ENCODE assay signal across 15 mouse cellular contexts in genomic region chr2:164806614-164807013, GRCm38 (mm10). TPM values are rescaled to one million over a fixed set of nuclear protein-coding genes. Genes with fewer than 3 reads are reported as not detected.
A peak's percentile ranks its signal among the peaks of the same experiment; 100 is the strongest.
DNase-seq lines count a peak whose midpoint lies in the region; ATAC-seq and TF ChIP-seq lines count a peak whose summit lies in the region.
"Had no signal": no experiment of that assay in that cellular context is flagged by ENCODE, and none has a peak within 500 bp of the region (broad histone marks: within the 10 kb centered on the region; RNA-seq: fewer than 3 reads in every experiment).

No protein-coding gene starts in this region.

- no peak for TF ChIP-seq CTCF in E14TG2a.4 (conservative IDR thresholded peaks at IDR 0.05; ENCODE audit: low read length)

- ATAC-seq in heart, embryonic 13.5 days (ENCODE audit: extremely low read depth, insufficient number of reproducible peaks, low FRiP score, low TSS enrichment) = no peak
- no peak for ATAC-seq in hindbrain, embryonic 15.5 days (ENCODE audit: low FRiP score, low read depth)
- no peak for ATAC-seq in midbrain, embryonic 16.5 days

- H3K9me3 ChIP-seq in heart, embryonic 13.5 days = no peaks in the 10 kb centered on the region
- no peaks in the 10 kb centered on the region for H3K9me3 ChIP-seq in E14TG2a.4 (ENCODE audit: low read length)
- H3K9me3 ChIP-seq in hindbrain, embryonic 15.5 days = no peaks in the 10 kb centered on the region
- no peaks in the 10 kb centered on the region for H3K9me3 ChIP-seq in midbrain, embryonic 16.5 days (replicated peaks; ENCODE audit: control insufficient read depth, low read length, poor library complexity, severe bottlenecking)

- H3K4me3 ChIP-seq in heart, embryonic 13.5 days = no peak overlapping the region
- peak overlapping the region; percentile 93; the same call in 1 of the 2 replicates for H3K4me3 ChIP-seq in E14TG2a.4 (replicated peaks; ENCODE audit: low read length)
- 0 out of 2 replicates have a peak overlapping the region, but pooled peaks have one; percentile 78 for H3K4me3 ChIP-seq in hindbrain, embryonic 15.5 days
- no peak overlapping the region for H3K4me3 ChIP-seq in midbrain, embryonic 16.5 days (ENCODE audit: low read depth, low read length)
- H3K4me3 ChIP-seq: left cerebral cortex, adult 2 months had no signal

- H3K27me3 ChIP-seq in heart, embryonic 13.5 days (replicated peaks) = no peaks in the 10 kb centered on the region
- no peaks in the 10 kb centered on the region for H3K27me3 ChIP-seq in E14TG2a.4 (ENCODE audit: insufficient read depth, low read length)
- H3K27me3 ChIP-seq in hindbrain, embryonic 15.5 days = no peaks in the 10 kb centered on the region
- H3K27me3 ChIP-seq in midbrain, embryonic 16.5 days (ENCODE audit: control insufficient read depth, insufficient read depth, low read depth, low read length) = no peaks in the 10 kb centered on the region

- H3K4me1 ChIP-seq in heart, embryonic 13.5 days = peaks cover 33% of the 10 kb centered on the region
- peaks cover 45% of the 10 kb centered on the region for H3K4me1 ChIP-seq in E14TG2a.4 (replicated peaks; ENCODE audit: low read depth, low read length)
- H3K4me1 ChIP-seq in hindbrain, embryonic 15.5 days (replicated peaks) = peaks cover 38% of the 10 kb centered on the region
- peaks cover 30% of the 10 kb centered on the region for H3K4me1 ChIP-seq in midbrain, embryonic 16.5 days (ENCODE audit: control insufficient read depth, insufficient read depth, low read length)

- DNase-seq in heart, adult 9 months (ENCODE audit: low spot score in 2 of 2) = no peak
- no peak for DNase-seq in gastrocnemius, postnatal 4 days (ENCODE audit: low spot score in 2 of 2)
- no peak for DNase-seq in B cell, adult 2 months
- DNase-seq: heart, adult 18-20 months; right cerebral cortex, postnatal 4 days; thymus, adult 18-20 months had no signal

- H3K4me2 ChIP-seq in heart, embryonic 13.5 days = peak overlapping the region; percentile 85; the same call in 1 of the 2 replicates
- H3K4me2 ChIP-seq in hindbrain, embryonic 15.5 days = peak overlapping the region; percentile 73; the same call in 1 of the 2 replicates
- H3K4me2 ChIP-seq in midbrain, embryonic 16.5 days (ENCODE audit: low read length) = peak overlapping the region; percentile 68

- H3K9ac ChIP-seq in heart, embryonic 13.5 days = no peak overlapping the region
- no peak overlapping the region for H3K9ac ChIP-seq in hindbrain, embryonic 15.5 days
- H3K9ac ChIP-seq in midbrain, embryonic 16.5 days (ENCODE audit: low read depth, low read length) = no peak overlapping the region

- 73% methylated on average over 7 of the region's 7 CpGs for WGBS in heart, embryonic 13.5 days
- 89% methylated on average over 7 of the region's 7 CpGs for WGBS in hindbrain, embryonic 15.5 days
- WGBS in midbrain, embryonic 16.5 days = 89% methylated on average over 7 of the region's 7 CpGs

- no peak overlapping the region for H3K27ac ChIP-seq in heart, embryonic 13.5 days (replicated peaks)
- H3K27ac ChIP-seq in hindbrain, embryonic 15.5 days (replicated peaks) = no peak overlapping the region
- H3K27ac ChIP-seq in midbrain, embryonic 16.5 days (ENCODE audit: low read length) = no peak overlapping the region
- H3K27ac ChIP-seq: left cerebral cortex, adult 2 months had no signal

- peaks cover 23% of the 10 kb centered on the region for H3K36me3 ChIP-seq in heart, embryonic 13.5 days
- H3K36me3 ChIP-seq in E14TG2a.4 (ENCODE audit: insufficient read depth, low read length) = peaks cover 54% of the 10 kb centered on the region
- peaks cover 9% of the 10 kb centered on the region; the same call in 1 of the 2 replicates for H3K36me3 ChIP-seq in hindbrain, embryonic 15.5 days
- H3K36me3 ChIP-seq in midbrain, embryonic 16.5 days (ENCODE audit: control insufficient read depth, insufficient read depth, low read length) = peaks cover 6% of the 10 kb centered on the region; the same call in 1 of the 2 replicates

RNA-seq across cellular contexts. Expression of gene Zswim3, which starts 1.7 kb away (rescaled TPM):
- 5.0 and 5.4 TPM in 2 replicates for polyA plus RNA-seq in heart, embryonic 13.5 days (2015; fragmentation: Nextera tagmentation; extraction: Ambion mirVana)
- 16.8 TPM in 2 replicates for polyA plus RNA-seq in hindbrain, embryonic 15.5 days (2015; fragmentation: Nextera tagmentation; extraction: Ambion mirVana)
- polyA plus RNA-seq in midbrain, embryonic 16.5 days (2015; fragmentation: Nextera tagmentation; extraction: Ambion mirVana) = 17.0 and 17.4 TPM in 2 replicates
- total RNA-seq in gastrocnemius, postnatal 4 days (2021) = 1 to 10 TPM; 1.5 to 1.6 TPM

RNA-seq across cellular contexts. Expression of gene Acot8, which starts 1.9 kb away (rescaled TPM):
- 12.0 and 18.0 TPM in 2 replicates for polyA plus RNA-seq in heart, embryonic 13.5 days (2015; fragmentation: Nextera tagmentation; extraction: Ambion mirVana)
- 21.4 and 21.5 TPM in 2 replicates for polyA plus RNA-seq in hindbrain, embryonic 15.5 days (2015; fragmentation: Nextera tagmentation; extraction: Ambion mirVana)
- polyA plus RNA-seq in midbrain, embryonic 16.5 days (2015; fragmentation: Nextera tagmentation; extraction: Ambion mirVana) = 17.8 and 19.6 TPM in 2 replicates
- 10 to 100 TPM; 12.8 to 14.0 TPM for total RNA-seq in gastrocnemius, postnatal 4 days (2021)

RNA-seq across cellular contexts. Expression of gene Zswim1, which starts 15.9 kb away (rescaled TPM):
- polyA plus RNA-seq in heart, embryonic 13.5 days (2015; fragmentation: Nextera tagmentation; extraction: Ambion mirVana) = 8.7 and 9.0 TPM in 2 replicates
- polyA plus RNA-seq in hindbrain, embryonic 15.5 days (2015; fragmentation: Nextera tagmentation; extraction: Ambion mirVana) = 24.9 and 29.2 TPM in 2 replicates
- 29.5 and 29.9 TPM in 2 replicates for polyA plus RNA-seq in midbrain, embryonic 16.5 days (2015; fragmentation: Nextera tagmentation; extraction: Ambion mirVana)
- total RNA-seq in gastrocnemius, postnatal 4 days (2021) = 1 to 10 TPM; 4.7 to 5.9 TPM

RNA-seq across cellular contexts. Expression of gene Snx21, which starts 21.0 kb away (rescaled TPM):
- 26.7 and 31.8 TPM in 2 replicates for polyA plus RNA-seq in heart, embryonic 13.5 days (2015; fragmentation: Nextera tagmentation; extraction: Ambion mirVana)
- polyA plus RNA-seq in hindbrain, embryonic 15.5 days (2015; fragmentation: Nextera tagmentation; extraction: Ambion mirVana) = 39.6 and 44.8 TPM in 2 replicates
- polyA plus RNA-seq in midbrain, embryonic 16.5 days (2015; fragmentation: Nextera tagmentation; extraction: Ambion mirVana) = 35.3 and 41.4 TPM in 2 replicates
- 10 to 100 TPM; 23.4 to 24.6 TPM for total RNA-seq in gastrocnemius, postnatal 4 days (2021)

RNA-seq across cellular contexts. Expression of gene Spata25, which starts 21.7 kb away (rescaled TPM):
- polyA plus RNA-seq in heart, embryonic 13.5 days (2015; fragmentation: Nextera tagmentation; extraction: Ambion mirVana) = not detected in 2 replicates
- 0.34 TPM in 1 of 2 replicates, not detected in the other for polyA plus RNA-seq in hindbrain, embryonic 15.5 days (2015; fragmentation: Nextera tagmentation; extraction: Ambion mirVana)
- not detected in 2 replicates for polyA plus RNA-seq in midbrain, embryonic 16.5 days (2015; fragmentation: Nextera tagmentation; extraction: Ambion mirVana)
- 1 to 10 TPM; 1.2 to 1.9 TPM for total RNA-seq in gastrocnemius, postnatal 4 days (2021)
- total RNA-seq: adrenal gland, adult 18-20 months; hematopoietic stem cell, adult 5-6 weeks; megakaryocyte progenitor cell, adult 5-6 weeks had no signal
- polyA plus RNA-seq: liver, embryonic 16.5 days had no signal

Comparison
In these comparisons a context has a peak if more than half of its experiments do, and no peak if none do; other contexts are left out.
1. H3K4me3 ChIP-seq: peak in E14TG2a.4 (single experiment) and hindbrain, embryonic 15.5 days (single experiment); none in heart, embryonic 13.5 days (single experiment) and midbrain, embryonic 16.5 days (single experiment).
2. Peak in every context shown above with its lines, with median percentiles within 50 percentile points of each other: H3K4me2 ChIP-seq.